Mouse (Mus musculus): ENCODE measurements around the gene Pde9a. TPM values are rescaled to one million over a fixed set of nuclear protein-coding genes. Genes with fewer than 3 reads are reported as not detected.

The Pde9a gene
- polyA plus RNA-seq, 1 experiment from 2014 or later: 34.8 TPM

- no peak for ATAC-seq (ENCODE audit: borderline replicate concordance, extremely low read depth, low FRiP score, low TSS enrichment)
- Histone ChIP-seq H3K27ac (peak overlapping the region; percentile 86), H3K4me1 (peaks cover 70% of the 10 kb centered on the region), H3K36me3 (no peaks in the 10 kb centered on the region), H3K27me3 (no peaks in the 10 kb centered on the region), H3K9ac (no peak overlapping the region), H3K4me2 (no peak overlapping the region), H3K4me3 (no peak overlapping the region), H3K9me3 (no peaks in the 10 kb centered on the region)
- WGBS: 35% methylated on average over 3 of the region's 3 CpGs
Measured at GRCm38 (mm10) chr17:31453476-31453875, 67.5 kb downstream of the Pde9a start.

GRCm38 (mm10) chr17:31454056-31454455 lies 68.0 kb downstream of the Pde9a start:
- H3K4me1 ChIP-seq: peaks cover 70% of the 10 kb centered on the region
- WGBS: 66% methylated on average over 9 of the region's 9 CpGs
- 0 out of 2 replicates have a peak, but pooled peaks cover 3% of the 10 kb centered on the region for H3K36me3 ChIP-seq
- H3K4me3 ChIP-seq: no peak overlapping the region
- no peak overlapping the region for H3K4me2 ChIP-seq
- peak overlapping the region; percentile 86 for H3K27ac ChIP-seq
- no peak overlapping the region for H3K9ac ChIP-seq
- no peaks in the 10 kb centered on the region for H3K9me3 ChIP-seq
- H3K27me3 ChIP-seq: no peaks in the 10 kb centered on the region
- no peak for ATAC-seq (ENCODE audit: borderline replicate concordance, extremely low read depth, low FRiP score, low TSS enrichment)

- H3K4me1 ChIP-seq: peaks cover 59% of the 10 kb centered on the region
- no peak overlapping the region for H3K9ac ChIP-seq
- ATAC-seq (ENCODE audit: borderline replicate concordance, extremely low read depth, low FRiP score, low TSS enrichment): peak; percentile 92
- no peak overlapping the region for H3K4me3 ChIP-seq
- no peaks in the 10 kb centered on the region for H3K27me3 ChIP-seq
- 37% methylated on average over 18 of the region's 18 CpGs for WGBS
- H3K27ac ChIP-seq: peak overlapping the region; percentile 86
- H3K36me3 ChIP-seq: 0 out of 2 replicates have a peak, but pooled peaks cover 8% of the 10 kb centered on the region
- peak overlapping the region; percentile 12; the same call in 1 of the 2 replicates for H3K4me2 ChIP-seq
- H3K9me3 ChIP-seq: no peaks in the 10 kb centered on the region
Measured at GRCm38 (mm10) chr17:31456723-31457567, 70.9 kb downstream of the Pde9a start.

- no peak overlapping the region for H3K4me2 ChIP-seq
- 0 out of 2 replicates have a peak, but pooled peaks cover 10% of the 10 kb centered on the region for H3K36me3 ChIP-seq
- H3K27ac ChIP-seq: no peak overlapping the region
- H3K9me3 ChIP-seq: no peaks in the 10 kb centered on the region
- no peak overlapping the region for H3K4me3 ChIP-seq
- H3K27me3 ChIP-seq: no peaks in the 10 kb centered on the region
- H3K4me1 ChIP-seq: peaks cover 32% of the 10 kb centered on the region
- 56% methylated on average over 4 of the region's 4 CpGs for WGBS
- ATAC-seq (ENCODE audit: borderline replicate concordance, extremely low read depth, low FRiP score, low TSS enrichment): no peak
- H3K9ac ChIP-seq: no peak overlapping the region
Measured at GRCm38 (mm10) chr17:31460416-31460815, 74.4 kb downstream of the Pde9a start.

GRCm38 (mm10) chr17:31462506-31462905 lies 76.5 kb downstream of the Pde9a start:
- H3K36me3 ChIP-seq: peaks cover 23% of the 10 kb centered on the region; the same call in 1 of the 2 replicates
- 74% methylated on average over 2 of the region's 2 CpGs for WGBS
- no peak for ATAC-seq (ENCODE audit: borderline replicate concordance, extremely low read depth, low FRiP score, low TSS enrichment)

GRCm38 (mm10) chr17:31466854-31467253 lies 80.8 kb downstream of the Pde9a start:
- Histone ChIP-seq H3K27ac (no peak overlapping the region), H3K4me1 (no peaks in the 10 kb centered on the region), H3K36me3 (peaks cover 21% of the 10 kb centered on the region), H3K27me3 (no peaks in the 10 kb centered on the region), H3K4me3 (no peak overlapping the region), H3K9ac (no peak overlapping the region), H3K4me2 (no peak overlapping the region), H3K9me3 (no peaks in the 10 kb centered on the region)
- WGBS: 84% methylated on average over 3 of the region's 3 CpGs
- ATAC-seq (ENCODE audit: borderline replicate concordance, extremely low read depth, low FRiP score, low TSS enrichment): no peak

More at GRCm38 (mm10) chr17:31462506-31462905, 76.5 kb downstream of the Pde9a start:
- peaks cover 13% of the 10 kb centered on the region for H3K4me1 ChIP-seq
- H3K4me2 ChIP-seq: no peak overlapping the region
- no peak overlapping the region for H3K27ac ChIP-seq
- no peaks in the 10 kb centered on the region for H3K27me3 ChIP-seq
- no peak overlapping the region for H3K4me3 ChIP-seq
- H3K9ac ChIP-seq: no peak overlapping the region
- H3K9me3 ChIP-seq: no peaks in the 10 kb centered on the region

GRCm38 (mm10) chr17:31468496-31468895 lies 82.5 kb downstream of the Pde9a start:
- H3K4me2 ChIP-seq: no peak overlapping the region
- H3K27me3 ChIP-seq: no peaks in the 10 kb centered on the region
- 54% methylated on average over 5 of the region's 5 CpGs for WGBS
- no peak overlapping the region for H3K9ac ChIP-seq
- H3K36me3 ChIP-seq: peaks cover 17% of the 10 kb centered on the region
- H3K4me3 ChIP-seq: no peak overlapping the region
- no peak for ATAC-seq (ENCODE audit: borderline replicate concordance, extremely low read depth, low FRiP score, low TSS enrichment)
- H3K27ac ChIP-seq: no peak overlapping the region
- no peaks in the 10 kb centered on the region for H3K4me1 ChIP-seq
- H3K9me3 ChIP-seq: no peaks in the 10 kb centered on the region

- Histone ChIP-seq H3K27me3 (no peaks in the 10 kb centered on the region), H3K4me1 (no peaks in the 10 kb centered on the region), H3K9ac (no peak overlapping the region), H3K27ac (no peak overlapping the region), H3K4me2 (no peak overlapping the region), H3K4me3 (no peak overlapping the region), H3K9me3 (no peaks in the 10 kb centered on the region), H3K36me3 (peaks cover 21% of the 10 kb centered on the region)
- WGBS: 85% methylated on average over 5 of the region's 5 CpGs
- no peak for ATAC-seq (ENCODE audit: borderline replicate concordance, extremely low read depth, low FRiP score, low TSS enrichment)
Measured at GRCm38 (mm10) chr17:31470766-31471418, 84.9 kb downstream of the Pde9a start.

GRCm38 (mm10) chr17:31474388-31474787 lies 88.4 kb downstream of the Pde9a start:
- 63% methylated on average over 6 of the region's 6 CpGs for WGBS
- H3K36me3 ChIP-seq: peaks cover 11% of the 10 kb centered on the region
- H3K9me3 ChIP-seq: no peaks in the 10 kb centered on the region

GRCm38 (mm10) chr17:31478606-31479005 lies 92.6 kb downstream of the Pde9a start:
- no peaks in the 10 kb centered on the region for H3K27me3 ChIP-seq
- H3K9ac ChIP-seq: no peak overlapping the region
- WGBS: 68% methylated on average over 7 of the region's 7 CpGs
- no peak overlapping the region for H3K4me2 ChIP-seq
- no peaks in the 10 kb centered on the region for H3K9me3 ChIP-seq
- H3K4me3 ChIP-seq: no peak overlapping the region
- no peaks in the 10 kb centered on the region for H3K4me1 ChIP-seq
- peaks cover 6% of the 10 kb centered on the region; the same call in 1 of the 2 replicates for H3K36me3 ChIP-seq
- H3K27ac ChIP-seq: no peak overlapping the region
- no peak for ATAC-seq (ENCODE audit: borderline replicate concordance, extremely low read depth, low FRiP score, low TSS enrichment)

More at GRCm38 (mm10) chr17:31474388-31474787, 88.4 kb downstream of the Pde9a start:
- H3K9ac ChIP-seq: no peak overlapping the region
- no peaks in the 10 kb centered on the region for H3K27me3 ChIP-seq
- no peak for ATAC-seq (ENCODE audit: borderline replicate concordance, extremely low read depth, low FRiP score, low TSS enrichment)
- H3K27ac ChIP-seq: no peak overlapping the region
- H3K4me3 ChIP-seq: no peak overlapping the region
- no peaks in the 10 kb centered on the region for H3K4me1 ChIP-seq
- H3K4me2 ChIP-seq: no peak overlapping the region

- no peak overlapping the region for H3K4me2 ChIP-seq
- H3K27ac ChIP-seq: no peak overlapping the region
- ATAC-seq (ENCODE audit: borderline replicate concordance, extremely low read depth, low FRiP score, low TSS enrichment): no peak
- H3K4me1 ChIP-seq: no peaks in the 10 kb centered on the region
- H3K4me3 ChIP-seq: no peak overlapping the region
- peaks cover 6% of the 10 kb centered on the region; the same call in 1 of the 2 replicates for H3K36me3 ChIP-seq
- 37% methylated on average over 11 of the region's 11 CpGs for WGBS
- no peaks in the 10 kb centered on the region for H3K27me3 ChIP-seq
- no peaks in the 10 kb centered on the region for H3K9me3 ChIP-seq
- H3K9ac ChIP-seq: no peak overlapping the region
Measured at GRCm38 (mm10) chr17:31479108-31479844, 93.3 kb downstream of the Pde9a start.
